Mouse (Mus musculus) forebrain, postnatal 0 days (tissue): Measurements from ENCODE around the gene Nck1. TPM values are rescaled to one million over a fixed set of nuclear protein-coding genes. Genes with fewer than 3 reads are reported as not detected.
A peak's percentile ranks its signal among the peaks of the same experiment; 100 is the strongest.

ENCODE experiments used
- ATAC-seq: fragments of 200-750 bp; cut with Nextera tagmentation; 2 replicates; pipeline ENCODE4 v1.8.0; 2017; ENCODE audit warnings: mild to moderate bottlenecking, moderate library complexity
- DNase-seq: peaks from one replicate; pipeline ENCODE4 v3.0.0-alpha.2; 2015
- H3K27ac ChIP-seq: fragments of 300-500 bp; sonication (generic); 2 replicates; pipeline ENCODE4 v1.5.1; 2014; ENCODE audit warnings: low read depth, mild to moderate bottlenecking, antibody characterized with exemption, low read length, moderate library complexity, mixed read lengths
- H3K27me3 ChIP-seq: fragments of 300-500 bp; sonication (generic); 2 replicates; pipeline ENCODE4 v1.6.1; 2014; ENCODE audit warnings: mild to moderate bottlenecking, low read length, mixed read lengths; ENCODE audit not compliant: insufficient read depth
- H3K36me3 ChIP-seq: fragments of 300-500 bp; sonication (generic); 2 replicates; pipeline ENCODE4 v1.6.1; 2014; ENCODE audit warnings: mild to moderate bottlenecking, moderate library complexity; ENCODE audit not compliant: insufficient read depth
- H3K4me1 ChIP-seq: fragments of 300-500 bp; sonication (generic); 2 replicates; pipeline ENCODE4 v1.6.1; 2014; ENCODE audit warnings: antibody characterized with exemption; ENCODE audit not compliant: insufficient read depth
- H3K4me2 ChIP-seq: fragments of 300-500 bp; sonication (generic); 2 replicates; pipeline ENCODE4 v1.6.1; 2014; ENCODE audit warnings: low read depth, mild to moderate bottlenecking, moderate library complexity
- H3K4me3 ChIP-seq: fragments of 300-500 bp; sonication (generic); 2 replicates; pipeline ENCODE4 v1.5.1; 2014; ENCODE audit warnings: low read depth, low read length, mixed read lengths
- H3K9ac ChIP-seq: fragments of 300-500 bp; sonication (generic); 2 replicates; pipeline ENCODE4 v1.6.1; 2014; ENCODE audit warnings: mild to moderate bottlenecking
- H3K9me3 ChIP-seq: fragments of 300-500 bp; sonication (generic); 2 replicates; pipeline ENCODE4 v1.6.1; 2016; ENCODE audit warnings: low read length
- CTCF ChIP-seq: sonication (generic); IDR thresholded peaks from 2 replicates; pipeline ENCODE4 v1.5.1; 2016; ENCODE audit warnings: antibody characterized with exemption, control low read depth, low read depth
- WGBS: fragments of 180-500 bp; shearing (Covaris S2); extraction: QIAGEN DNeasy Blood & Tissue Kit; methylation state at CpG from one replicate; pipeline ENCODE4 v1.1.7; 2014; 5-methylcytosine and 5-hydroxymethylcytosine counted together
- polyA plus RNA-seq: library from polyadenylated mRNA; unstranded; fragments of >200 nt; fragmentation: Nextera tagmentation; extraction: Ambion mirVana; gene quantifications from 2 replicates; pipeline ENCODE4 v1.2.1, GENCODE M21; 2015
- total RNA-seq: library from RNA; depleted of rRNA; stranded (reverse); fragments of >200 nt; gene quantifications from 2 replicates; pipeline ENCODE4 v1.2.3, GENCODE M21; 2014

Gene Nck1
- total and polyA plus RNA-seq, 2 experiments from 2014 or later, result 14.7 to 28.0 TPM

- no peak for TF ChIP-seq CTCF
- Histone ChIP-seq H3K9ac (no peak overlapping the region), H3K9me3 (no peaks in the 10 kb centered on the region), H3K27ac (no peak overlapping the region), H3K4me3 (no peak overlapping the region), H3K4me1 (0 out of 2 replicates have a peak, but pooled peaks cover 3% of the 10 kb centered on the region), H3K4me2 (no peak overlapping the region), H3K36me3 (no peaks in the 10 kb centered on the region), H3K27me3 (0 out of 2 replicates have a peak, but pooled peaks cover 5% of the 10 kb centered on the region)
- DNase-seq (no peak), ATAC-seq (no peak)
Measured at GRCm38 (mm10) chr9:100558991-100559390, 13.1 kb upstream of the Nck1 start.

- 0 out of 2 replicates have a peak, but pooled peaks cover 3% of the 10 kb centered on the region for H3K4me1 ChIP-seq
- no peak for TF ChIP-seq CTCF
- H3K36me3 ChIP-seq, result no peaks in the 10 kb centered on the region
- peak; percentile 67 for ATAC-seq
- no peak overlapping the region for H3K9ac ChIP-seq
- no peak overlapping the region for H3K4me3 ChIP-seq
- WGBS, result 29% methylated on average over 4 of the region's 4 CpGs
- 0 out of 2 replicates have a peak, but pooled peaks cover 5% of the 10 kb centered on the region for H3K27me3 ChIP-seq
- no peak overlapping the region for H3K4me2 ChIP-seq
- H3K9me3 ChIP-seq, result no peaks in the 10 kb centered on the region
- H3K27ac ChIP-seq, result no peak overlapping the region
- DNase-seq, result peak; percentile 79
Measured at GRCm38 (mm10) chr9:100558023-100558573, 12.2 kb upstream of the Nck1 start.

GRCm38 (mm10) chr9:100555686-100556085 is 9.8 kb upstream of the Nck1 start:
- no peak overlapping the region for H3K27ac ChIP-seq
- H3K9ac ChIP-seq, result no peak overlapping the region
- no peaks in the 10 kb centered on the region for H3K9me3 ChIP-seq
- 0 out of 2 replicates have a peak, but pooled peaks cover 3% of the 10 kb centered on the region for H3K4me1 ChIP-seq
- 51% methylated on average over 5 of the region's 5 CpGs for WGBS
- no peak for TF ChIP-seq CTCF
- no peak overlapping the region for H3K4me2 ChIP-seq
- DNase-seq (no peak), ATAC-seq (no peak)
- H3K36me3 ChIP-seq, result no peaks in the 10 kb centered on the region
- H3K27me3 ChIP-seq, result 0 out of 2 replicates have a peak, but pooled peaks cover 5% of the 10 kb centered on the region
- no peak overlapping the region for H3K4me3 ChIP-seq

- DNase-seq (no peak), ATAC-seq (no peak)
- TF ChIP-seq CTCF, result peak; percentile 62
- WGBS, result 89% methylated on average over 2 of the region's 2 CpGs
- H3K36me3 ChIP-seq, result no peaks in the 10 kb centered on the region
- H3K27me3 ChIP-seq, result no peaks in the 10 kb centered on the region
- H3K9ac ChIP-seq, result no peak overlapping the region
- no peak overlapping the region for H3K4me2 ChIP-seq
- H3K27ac ChIP-seq, result no peak overlapping the region
- no peak overlapping the region for H3K4me3 ChIP-seq
- H3K9me3 ChIP-seq, result no peaks in the 10 kb centered on the region
- peaks cover 8% of the 10 kb centered on the region for H3K4me1 ChIP-seq
Measured at GRCm38 (mm10) chr9:100548313-100548712, 2.4 kb upstream of the Nck1 start.

- Histone ChIP-seq H3K4me2 (peak overlapping the region; percentile 83), H3K27me3 (no peaks in the 10 kb centered on the region), H3K27ac (peak overlapping the region; percentile 82), H3K4me3 (peak overlapping the region; percentile 93), H3K9ac (peak overlapping the region; percentile 79), H3K9me3 (no peaks in the 10 kb centered on the region), H3K4me1 (peaks cover 8% of the 10 kb centered on the region), H3K36me3 (no peaks in the 10 kb centered on the region)
- DNase-seq (no peak), ATAC-seq (peak; percentile 7)
- WGBS, result 9% methylated on average over 9 of the region's 9 CpGs
- no peak for TF ChIP-seq CTCF
Measured at GRCm38 (mm10) chr9:100546594-100546910, 618 bp upstream of the Nck1 start.

GRCm38 (mm10) chr9:100544948-100545714 is 803 bp downstream of the Nck1 start:
- whole genome bisulfite sequencing, result 2% methylated on average over 36 of the region's 38 CpGs
- DNase-seq (peak; percentile 26), ATAC-seq (no peak)
- Histone ChIP-seq H3K9me3 (no peaks in the 10 kb centered on the region), H3K36me3 (no peaks in the 10 kb centered on the region), H3K9ac (peak overlapping the region; percentile 79), H3K27me3 (no peaks in the 10 kb centered on the region), H3K27ac (peak overlapping the region; percentile 82), H3K4me1 (peaks cover 8% of the 10 kb centered on the region), H3K4me2 (peak overlapping the region; percentile 83), H3K4me3 (peak overlapping the region; percentile 93)
- no peak for TF ChIP-seq CTCF

GRCm38 (mm10) chr9:100535618-100536262 is 10.2 kb downstream of the Nck1 start:
- ATAC-seq (no peak; the same call in 1 of the 2 replicates), DNase-seq (peak; percentile 24)
- H3K9me3 ChIP-seq, result no peaks in the 10 kb centered on the region
- WGBS, result 72% methylated on average over 2 of the region's 2 CpGs
- H3K27me3 ChIP-seq, result no peaks in the 10 kb centered on the region
- H3K36me3 ChIP-seq, result no peaks in the 10 kb centered on the region
- TF ChIP-seq CTCF, result no peak
- 0 out of 2 replicates have a peak, but pooled peaks cover 3% of the 10 kb centered on the region for H3K4me1 ChIP-seq
- H3K27ac ChIP-seq, result no peak overlapping the region
- H3K9ac ChIP-seq, result no peak overlapping the region
- no peak overlapping the region for H3K4me3 ChIP-seq
- no peak overlapping the region for H3K4me2 ChIP-seq
